Mouse (Mus musculus): ENCODE data around the gene Cdk1. TPM values are rescaled to one million over a fixed set of nuclear protein-coding genes. Genes with fewer than 3 reads are reported as not detected.
"Not testable (repeated sequence)": the region's sequence is repeated elsewhere in the genome, so short reads cannot be mapped to it uniquely, and the experiment has no call there.

Gene Cdk1
- polyA plus RNA-seq, 1 experiment from 2014 or later = 305 TPM

GRCm38 (mm10) chr10:69373796-69374550 is 21.2 kb upstream of the Cdk1 start:
- no peaks in the 10 kb centered on the region for H3K27me3 ChIP-seq
- H3K9me3 ChIP-seq (replicated peaks) = no peaks in the 10 kb centered on the region
- no peak overlapping the region for H3K9ac ChIP-seq
- H3K36me3 ChIP-seq (replicated peaks) = no peaks in the 10 kb centered on the region
- H3K27ac ChIP-seq (replicated peaks) = no peak overlapping the region
- H3K4me1 ChIP-seq (replicated peaks) = no peaks in the 10 kb centered on the region
- ATAC-seq (ENCODE audit: insufficient read depth) = no peak
- H3K4me2 ChIP-seq = no peak overlapping the region
- WGBS (ENCODE audit: insufficient replicate concordance) = 57% methylated on average over 10 of the region's 10 CpGs
- H3K4me3 ChIP-seq (replicated peaks) = no peak overlapping the region

GRCm38 (mm10) chr10:69372061-69372460 is 19.3 kb upstream of the Cdk1 start:
- Histone ChIP-seq H3K27ac (replicated peaks) (no peak overlapping the region), H3K4me1 (replicated peaks) (no peaks in the 10 kb centered on the region), H3K36me3 (replicated peaks) (no peaks in the 10 kb centered on the region), H3K9ac (no peak overlapping the region), H3K9me3 (replicated peaks) (no peaks in the 10 kb centered on the region), H3K27me3 (no peaks in the 10 kb centered on the region), H3K4me3 (replicated peaks) (no peak overlapping the region), H3K4me2 (no peak overlapping the region)
- 79% methylated on average over 14 of the region's 14 CpGs for WGBS (ENCODE audit: insufficient replicate concordance)
- no peak for ATAC-seq (ENCODE audit: insufficient read depth)

- Histone ChIP-seq H3K27ac (replicated peaks) (no peak overlapping the region), H3K27me3 (no peaks in the 10 kb centered on the region), H3K4me1 (replicated peaks) (no peaks in the 10 kb centered on the region), H3K9me3 (replicated peaks) (no peaks in the 10 kb centered on the region), H3K4me3 (replicated peaks) (no peak overlapping the region), H3K9ac (no peak overlapping the region), H3K36me3 (replicated peaks) (no peaks in the 10 kb centered on the region), H3K4me2 (no peak overlapping the region)
- ATAC-seq (ENCODE audit: insufficient read depth) = no peak
- WGBS (ENCODE audit: insufficient replicate concordance) = 16% methylated on average over 10 of the region's 10 CpGs
These were observed 18.7 kb upstream of the Cdk1 start for GRCm38 (mm10) chr10:69371441-69371840.

GRCm38 (mm10) chr10:69369321-69369720 is 16.6 kb upstream of the Cdk1 start:
- no peaks in the 10 kb centered on the region for H3K36me3 ChIP-seq (replicated peaks)
- 57% methylated on average over 6 of the region's 6 CpGs for WGBS (ENCODE audit: insufficient replicate concordance)
- ATAC-seq (ENCODE audit: insufficient read depth) = no peak
- H3K9ac ChIP-seq = no peak overlapping the region
- no peak overlapping the region for H3K27ac ChIP-seq (replicated peaks)
- no peak overlapping the region for H3K4me3 ChIP-seq (replicated peaks)
- H3K9me3 ChIP-seq (replicated peaks) = no peaks in the 10 kb centered on the region
- H3K4me2 ChIP-seq = no peak overlapping the region
- no peaks in the 10 kb centered on the region for H3K27me3 ChIP-seq
- no peaks in the 10 kb centered on the region for H3K4me1 ChIP-seq (replicated peaks)

GRCm38 (mm10) chr10:69366877-69367387 is 14.2 kb upstream of the Cdk1 start:
- no peak overlapping the region for H3K27ac ChIP-seq (replicated peaks)
- no peaks in the 10 kb centered on the region for H3K36me3 ChIP-seq (replicated peaks)
- H3K9ac ChIP-seq = no peak overlapping the region
- no peak overlapping the region for H3K4me3 ChIP-seq (replicated peaks)
- ATAC-seq (ENCODE audit: insufficient read depth) = no peak
- H3K4me1 ChIP-seq (replicated peaks) = no peaks in the 10 kb centered on the region
- 70% methylated on average over 13 of the region's 13 CpGs for WGBS (ENCODE audit: insufficient replicate concordance)
- no peaks in the 10 kb centered on the region for H3K27me3 ChIP-seq
- no peak overlapping the region for H3K4me2 ChIP-seq
- no peaks in the 10 kb centered on the region for H3K9me3 ChIP-seq (replicated peaks)

- H3K4me3 ChIP-seq (replicated peaks) = no peak overlapping the region
- H3K4me2 ChIP-seq = no peak overlapping the region
- ATAC-seq (ENCODE audit: insufficient read depth) = no peak
- no peaks in the 10 kb centered on the region for H3K36me3 ChIP-seq (replicated peaks)
- H3K4me1 ChIP-seq (replicated peaks) = no peaks in the 10 kb centered on the region
- H3K9ac ChIP-seq = no peak overlapping the region
- H3K27me3 ChIP-seq = no peaks in the 10 kb centered on the region
- no peak overlapping the region for H3K27ac ChIP-seq (replicated peaks)
- no peaks in the 10 kb centered on the region for H3K9me3 ChIP-seq (replicated peaks)
- WGBS (ENCODE audit: insufficient replicate concordance) = 79% methylated on average over 11 of the region's 11 CpGs
These were observed 13.5 kb upstream of the Cdk1 start for GRCm38 (mm10) chr10:69366208-69366607.

GRCm38 (mm10) chr10:69359666-69360065 is 6.9 kb upstream of the Cdk1 start:
- H3K9ac ChIP-seq = no peak overlapping the region
- 64% methylated on average over 1 of the region's 1 CpGs for WGBS (ENCODE audit: insufficient replicate concordance)
- no peaks in the 10 kb centered on the region for H3K4me1 ChIP-seq (replicated peaks)
- H3K9me3 ChIP-seq (replicated peaks) = no peaks in the 10 kb centered on the region
- H3K4me2 ChIP-seq = no peak overlapping the region
- no peaks in the 10 kb centered on the region for H3K27me3 ChIP-seq
- no peak for ATAC-seq (ENCODE audit: insufficient read depth)
- no peak overlapping the region for H3K27ac ChIP-seq (replicated peaks)
- H3K4me3 ChIP-seq (replicated peaks) = no peak overlapping the region
- no peaks in the 10 kb centered on the region for H3K36me3 ChIP-seq (replicated peaks)

GRCm38 (mm10) chr10:69353086-69353479 is 345 bp upstream of the Cdk1 start:
- H3K9me3 ChIP-seq (replicated peaks); H3K27me3 ChIP-seq: not testable (repeated sequence)
- peak; percentile 58 for ATAC-seq (ENCODE audit: insufficient read depth)
- Histone ChIP-seq H3K9ac (0 out of 2 replicates have a peak overlapping the region, but pooled peaks have one; percentile 92), H3K4me3 (replicated peaks) (peak overlapping the region; percentile 96), H3K36me3 (replicated peaks) (peaks cover 32% of the 10 kb centered on the region), H3K4me1 (replicated peaks) (peaks cover 39% of the 10 kb centered on the region), H3K4me2 (peak overlapping the region; percentile 87), H3K27ac (replicated peaks) (peak overlapping the region; percentile 84)
- WGBS (ENCODE audit: insufficient replicate concordance) = 10% methylated on average over 5 of the region's 5 CpGs

GRCm38 (mm10) chr10:69351842-69352211 is 911 bp downstream of the Cdk1 start:
- Histone ChIP-seq H3K36me3 (replicated peaks) (peaks cover 44% of the 10 kb centered on the region), H3K27ac (replicated peaks) (peak overlapping the region; percentile 90; the same call in 1 of the 2 replicates), H3K4me3 (replicated peaks) (peak overlapping the region; percentile 96), H3K9ac (peak overlapping the region; percentile 92), H3K4me1 (replicated peaks) (peaks cover 46% of the 10 kb centered on the region), H3K27me3 (no peaks in the 10 kb centered on the region), H3K9me3 (replicated peaks) (no peaks in the 10 kb centered on the region), H3K4me2 (peak overlapping the region; percentile 87)
- under 1% methylated on average over 11 of the region's 11 CpGs for WGBS (ENCODE audit: insufficient replicate concordance)
- no peak for ATAC-seq (ENCODE audit: insufficient read depth)

GRCm38 (mm10) chr10:69351071-69351841 is 1.5 kb downstream of the Cdk1 start:
- Histone ChIP-seq H3K27me3 (no peaks in the 10 kb centered on the region), H3K4me3 (replicated peaks) (peak overlapping the region; percentile 96), H3K9ac (peak overlapping the region; percentile 92), H3K27ac (replicated peaks) (peak overlapping the region; percentile 90; the same call in 1 of the 2 replicates), H3K36me3 (replicated peaks) (peaks cover 50% of the 10 kb centered on the region), H3K4me2 (peak overlapping the region; percentile 87), H3K4me1 (replicated peaks) (peaks cover 46% of the 10 kb centered on the region), H3K9me3 (replicated peaks) (no peaks in the 10 kb centered on the region)
- ATAC-seq (ENCODE audit: insufficient read depth) = no peak
- WGBS (ENCODE audit: insufficient replicate concordance) = 6% methylated on average over 12 of the region's 12 CpGs

GRCm38 (mm10) chr10:69348206-69348605 is 4.5 kb downstream of the Cdk1 start:
- H3K4me2 ChIP-seq = 0 out of 2 replicates have a peak overlapping the region, but pooled peaks have one; percentile 87
- ATAC-seq (ENCODE audit: insufficient read depth) = no peak
- H3K9me3 ChIP-seq (replicated peaks) = no peaks in the 10 kb centered on the region
- no peak overlapping the region for H3K9ac ChIP-seq
- no peak overlapping the region for H3K4me3 ChIP-seq (replicated peaks)
- peaks cover 80% of the 10 kb centered on the region for H3K36me3 ChIP-seq (replicated peaks)
- H3K27me3 ChIP-seq = no peaks in the 10 kb centered on the region
- H3K4me1 ChIP-seq (replicated peaks) = peaks cover 44% of the 10 kb centered on the region
- 83% methylated on average over 8 of the region's 8 CpGs for WGBS (ENCODE audit: insufficient replicate concordance)
- H3K27ac ChIP-seq (replicated peaks) = no peak overlapping the region

Measured in liver, embryonic 15.5 days (tissue).